Mouse (Mus musculus) left cerebral cortex, postnatal 4 days (tissue): Measurements from ENCODE around the gene Zfp819. TPM values are rescaled to one million over a fixed set of nuclear protein-coding genes. Genes with fewer than 3 reads are reported as not detected.
"Not testable (repeated sequence)": the region's sequence is repeated elsewhere in the genome, so short reads cannot be mapped to it uniquely, and the experiment has no call there.

Source experiments
- DNase-seq: peaks from one replicate; pipeline ENCODE4 v3.0.0-alpha.2; 2022
- intact Hi-C: fragments of 180-260 bp; cut with DNase I; formaldehyde crosslinking; loops from one replicate; pipeline ENCODE4 v1.15.1; 2025
- total RNA-seq, 2 experiments: library from RNA; stranded (reverse); gene quantifications; 2 replicates each; pipeline ENCODE4 v1.2.3; 2021

The Zfp819 gene
- total RNA-seq, 2 experiments from 2014 or later = 0.34 TPM; not detected in 1

DNA sequence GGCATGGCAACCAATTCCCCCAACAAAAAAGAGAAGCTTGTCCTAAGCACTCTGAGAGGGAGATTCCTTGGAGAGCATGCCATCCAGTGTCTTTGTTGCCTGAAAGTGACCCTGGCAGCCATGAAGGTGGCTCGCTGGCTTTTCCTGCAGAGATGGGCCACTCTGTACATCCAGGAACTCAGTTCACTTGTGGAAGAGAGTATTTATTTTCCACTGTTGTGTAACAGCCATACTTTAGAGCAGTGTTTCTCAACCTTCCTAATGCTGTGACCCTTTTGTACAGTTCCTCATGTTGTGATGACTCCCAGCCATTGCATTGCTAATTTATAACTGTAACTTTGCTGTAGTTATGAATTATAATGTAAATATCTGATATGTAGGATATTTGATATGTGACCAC, 30.1 kb downstream of the Zfp819 start:
- intact Hi-C loops = no loop called here
- no peak for DNase-seq

DNA sequence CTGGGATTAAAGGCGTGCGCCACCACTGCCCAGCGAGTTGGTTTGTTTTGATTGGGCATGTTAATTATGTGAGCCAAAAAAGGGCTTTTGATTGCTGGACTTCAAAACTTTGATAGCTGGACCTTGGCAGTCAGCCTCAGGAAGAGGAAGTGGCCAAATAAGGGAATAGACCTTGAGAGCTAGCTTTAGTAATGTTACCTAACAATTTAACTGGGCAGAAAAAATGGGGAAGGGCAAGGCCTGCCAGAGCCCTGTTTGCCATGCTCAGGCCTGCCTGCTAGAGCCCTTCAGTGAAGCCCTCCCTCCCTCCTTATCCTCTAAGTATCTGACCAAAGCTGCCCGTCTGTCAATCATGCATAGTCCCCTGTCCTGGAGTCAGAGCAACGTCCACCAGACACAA, 35.6 kb downstream of the Zfp819 start:
- DNase-seq = no peak
- intact Hi-C loops = no loop called here

DNA sequence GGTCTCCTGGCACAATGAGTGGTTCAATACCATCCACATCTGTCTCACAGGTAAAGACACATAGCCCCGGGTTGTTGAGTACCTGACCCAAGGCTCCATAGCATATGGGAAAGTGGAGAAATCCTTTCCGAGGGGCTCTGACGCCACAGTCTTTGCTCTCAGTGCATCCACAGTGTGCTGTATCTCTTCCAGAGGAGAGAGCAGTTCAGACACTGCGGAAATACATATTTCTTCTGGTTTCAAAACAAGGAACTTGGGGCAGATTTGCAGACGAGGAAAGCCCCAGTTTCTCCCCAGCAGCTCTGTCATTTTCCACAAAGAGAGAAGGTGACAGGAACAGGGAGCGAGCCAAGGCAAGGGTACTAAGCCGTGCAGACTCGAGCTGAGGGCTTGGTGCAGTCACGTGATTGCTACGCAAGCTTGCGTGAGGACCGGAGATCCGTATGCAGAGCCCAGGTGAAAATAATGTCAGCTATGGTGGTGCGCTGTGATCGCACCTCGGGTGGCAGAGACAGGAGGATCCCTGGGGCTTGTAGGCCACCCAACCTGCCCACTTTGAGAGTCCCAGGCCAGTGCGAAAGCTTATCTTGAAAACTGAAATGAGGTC, 36.2 kb downstream of the Zfp819 start:
- DNase-seq = no peak
- intact Hi-C loops = no loop called here

DNA sequence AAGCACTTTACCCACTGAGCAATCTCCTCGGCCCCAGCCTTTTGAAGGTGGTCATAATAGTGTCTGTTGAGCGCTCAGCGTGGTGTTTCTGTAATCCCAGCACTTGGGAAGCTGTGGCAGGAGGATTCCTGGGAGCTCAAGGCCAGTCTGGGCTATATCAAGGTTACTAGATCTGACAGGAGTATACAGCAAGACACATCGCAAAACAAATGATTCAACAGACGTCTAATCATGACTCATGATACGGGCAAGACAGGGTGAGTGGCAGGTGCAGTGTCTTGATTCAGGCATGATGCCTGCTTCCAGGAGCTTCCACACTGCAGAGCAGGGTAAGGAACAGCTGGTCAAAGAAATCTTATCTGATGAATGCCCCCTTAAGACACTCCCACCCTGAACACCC, 45.7 kb downstream of the Zfp819 start:
- intact Hi-C loops = no loop called here
- DNase-seq = no peak

DNA sequence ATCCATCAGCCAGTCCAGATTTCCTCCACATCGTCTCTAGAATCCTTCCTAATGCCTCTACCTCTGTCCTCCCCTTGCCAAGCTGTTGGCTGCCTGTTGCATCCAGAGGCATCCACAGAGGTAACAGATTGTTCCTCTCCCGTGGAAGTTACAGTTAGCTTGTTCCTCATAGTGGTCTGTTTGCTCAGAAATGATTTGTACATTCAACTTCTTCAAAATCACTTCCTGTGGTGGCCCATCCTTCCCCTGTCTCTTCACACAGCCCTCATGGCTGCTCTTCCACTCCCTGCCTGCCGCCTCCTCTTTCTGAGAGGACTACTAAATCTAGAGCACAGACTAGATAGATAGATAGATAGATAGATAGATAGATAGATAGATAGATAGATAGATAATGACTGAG, 47.5 kb downstream of the Zfp819 start:
- intact Hi-C loops = no loop called here
- no peak for DNase-seq

DNA sequence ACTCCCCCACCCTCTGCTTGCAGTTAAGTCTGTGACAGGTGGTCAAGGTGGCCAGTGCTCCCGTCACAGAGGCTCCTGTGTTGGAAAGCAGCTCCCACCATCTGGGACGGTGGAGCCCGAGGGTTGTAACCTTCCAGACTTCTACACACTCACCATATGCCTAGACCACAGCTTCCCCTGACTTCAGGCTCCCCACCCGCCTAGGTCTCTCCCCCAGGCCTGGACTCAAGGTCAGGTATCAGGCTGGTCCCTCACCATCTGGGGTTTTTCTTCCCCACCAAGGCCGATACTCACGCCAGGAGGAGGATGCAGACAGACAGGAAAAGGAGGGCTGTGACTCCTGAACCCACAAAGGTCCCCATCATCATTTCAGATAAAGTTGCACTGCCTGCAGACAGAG, 49.3 kb downstream of the Zfp819 start:
- DNase-seq = no peak
- intact Hi-C loops = no loop called here

DNA sequence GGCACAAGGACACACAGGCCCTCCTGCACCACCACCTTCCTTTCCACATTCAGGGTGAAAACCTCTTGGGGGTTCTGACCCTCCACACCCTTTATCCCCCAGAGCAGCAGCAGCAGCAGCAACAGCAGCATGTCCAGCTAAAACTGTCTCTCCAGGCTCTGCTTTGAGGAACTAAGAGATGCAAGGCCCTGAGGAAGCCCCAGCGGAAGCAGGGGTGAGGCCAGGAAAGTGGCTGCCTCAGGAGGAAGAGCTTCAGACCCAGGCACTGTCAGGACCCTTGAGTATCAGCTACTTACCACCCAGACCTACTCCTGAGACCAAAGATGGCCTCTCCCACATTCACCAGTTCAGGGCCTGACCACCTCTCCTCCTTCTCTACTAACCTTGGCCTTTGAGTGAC, 53.0 kb downstream of the Zfp819 start, which contains the start of gene Siglece:
TSS of gene Siglece (minus strand) at position 160 of the 400 bp plus-strand sequence.
- DNase-seq = no peak
- intact Hi-C loops = no loop called here

DNA sequence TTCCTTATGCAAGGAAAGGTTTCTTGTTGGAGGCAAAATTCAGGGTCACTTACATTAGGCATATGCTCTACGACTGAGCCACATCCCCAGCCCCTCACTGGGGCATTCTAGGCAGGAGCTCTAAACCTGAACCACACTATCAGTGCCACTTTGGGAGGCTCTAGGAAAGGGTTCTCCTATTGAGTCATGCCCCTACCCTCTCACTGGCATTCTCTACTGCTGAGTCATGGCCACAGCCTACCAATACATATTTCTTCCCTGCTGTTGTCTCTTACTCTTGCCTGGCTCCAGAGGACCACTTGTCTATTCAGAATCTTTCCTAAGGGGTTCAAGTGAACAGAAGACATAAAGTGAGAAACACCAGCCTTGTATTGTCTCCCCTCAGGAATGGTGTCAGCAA, 55.8 kb downstream of the Zfp819 start:
- intact Hi-C loops = no loop called here
- DNase-seq = no peak

DNA sequence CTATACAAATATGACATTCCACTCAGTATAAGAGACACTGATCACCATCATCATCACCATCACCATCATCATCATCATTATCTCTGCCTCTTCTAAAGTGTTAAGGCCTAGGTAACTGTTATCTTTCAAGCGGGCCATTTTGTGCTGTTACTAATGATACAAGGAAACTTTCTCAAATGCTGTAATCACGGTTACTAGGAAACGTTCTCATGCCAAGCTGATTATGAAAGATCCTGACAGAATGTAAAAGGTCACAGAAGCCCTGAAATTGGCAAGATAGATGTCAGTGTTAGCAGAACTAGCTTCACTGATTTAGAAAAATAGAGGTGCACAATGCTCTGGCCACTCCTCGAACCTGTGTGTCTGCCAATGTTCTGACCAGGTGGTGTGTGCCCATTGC, 60.3 kb downstream of the Zfp819 start:
- DNase-seq, intact Hi-C loops: not testable (repeated sequence)

Other genes starting within 250 kb of the Zfp819 start
- not detected for gene Siglecg, start 199.0 kb upstream of the Zfp819 start, total RNA-seq
- gene Lim2, start 179.5 kb upstream of the Zfp819 start, total RNA-seq = not detected
- gene Nkg7, start 170.1 kb upstream of the Zfp819 start, total RNA-seq = not detected
- gene Cldnd2, start 166.4 kb upstream of the Zfp819 start, total RNA-seq = not detected
- gene Etfb, start 163.1 kb upstream of the Zfp819 start, total RNA-seq = 10 to 100 TPM; 44.7 to 47.5 TPM
- gene Gm45233, start 163.0 kb upstream of the Zfp819 start, total RNA-seq = 1 to 10 TPM in 1 of 2 experiments, not detected in 1; 2.1 TPM
- 1 to 10 TPM; 5.4 to 7.5 TPM for gene Vsig10l, start 144.0 kb upstream of the Zfp819 start, total RNA-seq
- gene Iglon5, start 117.1 kb upstream of the Zfp819 start, total RNA-seq = 10 to 100 TPM; 57.1 to 59.1 TPM
- gene 4931406B18Rik, start 101.2 kb upstream of the Zfp819 start, total RNA-seq = not detected
- gene Cd33, start 62.7 kb upstream of the Zfp819 start, total RNA-seq = 1 to 10 TPM; 2.3 to 2.5 TPM
- gene Zfp658, start 44.9 kb upstream of the Zfp819 start, total RNA-seq = 1 to 10 TPM; 7.5 to 9.7 TPM
- 10 to 100 TPM; 18.5 to 19.9 TPM for gene Zfp719, start 27.6 kb upstream of the Zfp819 start, total RNA-seq
- gene Ceacam18, start 27.5 kb downstream of the Zfp819 start, total RNA-seq = under 1 TPM in 1 of 2 experiments, not detected in 1; 0.24 TPM
- under 1 TPM; 0.24 to 0.80 TPM for gene Siglece, start 53.0 kb downstream of the Zfp819 start, total RNA-seq
- gene Ctu1, start 64.8 kb downstream of the Zfp819 start, total RNA-seq = 10 to 100 TPM; 20.8 to 22.5 TPM
- under 1 TPM in 1 of 2 experiments, not detected in 1; 0.28 TPM for gene Klk14, start 83.2 kb downstream of the Zfp819 start, total RNA-seq
- not detected for gene Klk13, start 105.4 kb downstream of the Zfp819 start, total RNA-seq
- not detected for gene Klk12, start 161.7 kb downstream of the Zfp819 start, total RNA-seq
- gene Klk11, start 167.4 kb downstream of the Zfp819 start, total RNA-seq = not detected
- gene Klk10, start 173.9 kb downstream of the Zfp819 start, total RNA-seq = not detected
- not detected for gene Klk9, start 184.7 kb downstream of the Zfp819 start, total RNA-seq
- gene Klk8, start 190.4 kb downstream of the Zfp819 start, total RNA-seq = 10 to 100 TPM; 13.5 to 16.7 TPM
- under 1 TPM in 1 of 2 experiments, not detected in 1; 0.36 TPM for gene Klk7, start 204.1 kb downstream of the Zfp819 start, total RNA-seq
- not detected for gene Klk6, start 217.3 kb downstream of the Zfp819 start, total RNA-seq
- gene Klk5, start 234.8 kb downstream of the Zfp819 start, total RNA-seq = not detected